Mouse (Mus musculus) 416B (cell line): ENCODE data around the gene Sipa1l2.

ENCODE experiments used
- DNase-seq: peaks from one replicate; pipeline ENCODE4 v3.0.0; 2011; ENCODE audit warnings: low read depth

The Sipa1l2 gene

GRCm38 (mm10) chr8:125465156-125465821, 104.3 kb downstream of the Sipa1l2 start:
- DNase-seq = no peak

GRCm38 (mm10) chr8:125462901-125463300, 106.7 kb downstream of the Sipa1l2 start:
- no peak for DNase-seq

- DNase-seq = no peak
These were observed 108.1 kb downstream of the Sipa1l2 start for GRCm38 (mm10) chr8:125461504-125461903.

DNA sequence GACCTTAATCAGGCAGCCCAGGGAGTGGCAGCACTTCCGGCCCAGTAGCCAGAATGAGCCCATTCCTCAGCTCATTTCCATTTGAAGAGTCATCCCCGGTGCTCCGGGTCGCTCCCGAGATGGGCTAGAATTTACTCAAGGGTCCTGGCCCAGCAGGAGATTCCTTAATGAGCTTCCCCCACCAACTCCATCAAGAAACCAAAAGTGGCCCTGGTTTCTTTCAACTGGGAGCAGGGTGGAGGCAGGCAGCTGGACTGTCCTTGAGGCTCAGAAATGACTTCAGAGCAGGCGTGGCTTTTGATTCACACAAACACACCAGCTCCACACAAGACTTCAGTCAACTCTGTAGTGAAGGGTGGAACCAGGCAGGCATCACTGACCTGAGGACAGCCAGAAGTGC, 109.0 kb downstream of the Sipa1l2 start:
- no peak for DNase-seq

DNA sequence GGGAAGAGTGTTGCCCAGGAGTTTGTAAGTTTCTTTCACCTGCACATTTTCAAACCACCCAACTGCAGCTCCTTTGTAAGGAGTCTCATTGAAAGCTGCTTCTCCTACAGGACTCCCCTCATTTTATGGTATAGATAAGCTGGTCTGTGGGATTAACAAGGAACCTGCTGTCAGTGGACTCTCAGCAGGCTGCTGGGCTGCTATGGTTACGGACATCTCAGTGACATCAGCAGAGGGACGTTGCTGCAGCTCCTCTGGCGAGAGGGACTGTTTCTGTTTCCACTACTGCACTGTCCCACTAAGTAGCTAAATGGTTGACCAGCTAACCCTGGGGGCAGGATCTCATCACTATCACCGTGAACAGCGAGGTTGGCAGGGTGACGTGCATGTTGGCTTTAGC, 120.6 kb downstream of the Sipa1l2 start:
- no peak for DNase-seq

DNA sequence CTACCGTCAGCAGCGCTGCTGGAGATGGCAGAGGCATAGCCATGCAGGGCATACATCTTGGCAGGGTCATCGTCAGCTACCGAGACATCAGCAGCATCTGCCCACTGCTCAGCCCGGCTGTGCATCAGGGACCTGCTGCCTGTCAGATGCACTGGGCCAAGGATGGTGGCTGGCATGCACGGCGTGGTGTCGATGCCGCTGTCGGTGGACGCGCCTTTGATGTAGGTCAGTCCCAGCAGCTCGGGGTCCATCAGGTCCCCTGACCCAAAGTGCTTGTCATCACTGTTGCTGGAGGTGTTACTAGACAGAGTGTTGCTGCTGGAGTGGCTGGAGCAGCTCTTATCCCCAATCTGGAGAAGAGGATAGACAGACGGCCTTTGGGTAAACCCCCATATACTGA, 122.1 kb downstream of the Sipa1l2 start:
- no peak for DNase-seq

GRCm38 (mm10) chr8:125446236-125446635, 123.4 kb downstream of the Sipa1l2 start:
- DNase-seq = no peak

DNA sequence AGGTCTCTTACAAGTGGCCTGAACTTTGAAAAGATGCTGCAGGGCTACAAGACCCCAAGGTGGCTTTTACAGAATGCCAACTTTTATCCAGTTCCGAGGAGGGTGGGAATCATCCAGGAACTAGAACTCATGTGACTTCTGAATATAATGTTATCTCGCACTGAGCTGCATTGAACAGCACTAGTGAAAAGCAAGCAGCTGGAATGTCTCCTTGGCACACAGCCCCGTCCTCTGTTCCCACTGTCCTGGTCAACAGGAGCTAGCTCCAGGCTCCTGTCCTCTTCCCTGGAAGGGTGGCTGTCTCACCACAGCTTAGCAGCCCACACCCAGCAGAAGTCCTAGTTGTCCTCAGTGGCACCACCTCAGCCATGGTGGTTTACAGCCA, 124.4 kb downstream of the Sipa1l2 start:
- no peak for DNase-seq

- no peak for DNase-seq
These were observed 125.0 kb downstream of the Sipa1l2 start for GRCm38 (mm10) chr8:125444457-125445224.

DNA sequence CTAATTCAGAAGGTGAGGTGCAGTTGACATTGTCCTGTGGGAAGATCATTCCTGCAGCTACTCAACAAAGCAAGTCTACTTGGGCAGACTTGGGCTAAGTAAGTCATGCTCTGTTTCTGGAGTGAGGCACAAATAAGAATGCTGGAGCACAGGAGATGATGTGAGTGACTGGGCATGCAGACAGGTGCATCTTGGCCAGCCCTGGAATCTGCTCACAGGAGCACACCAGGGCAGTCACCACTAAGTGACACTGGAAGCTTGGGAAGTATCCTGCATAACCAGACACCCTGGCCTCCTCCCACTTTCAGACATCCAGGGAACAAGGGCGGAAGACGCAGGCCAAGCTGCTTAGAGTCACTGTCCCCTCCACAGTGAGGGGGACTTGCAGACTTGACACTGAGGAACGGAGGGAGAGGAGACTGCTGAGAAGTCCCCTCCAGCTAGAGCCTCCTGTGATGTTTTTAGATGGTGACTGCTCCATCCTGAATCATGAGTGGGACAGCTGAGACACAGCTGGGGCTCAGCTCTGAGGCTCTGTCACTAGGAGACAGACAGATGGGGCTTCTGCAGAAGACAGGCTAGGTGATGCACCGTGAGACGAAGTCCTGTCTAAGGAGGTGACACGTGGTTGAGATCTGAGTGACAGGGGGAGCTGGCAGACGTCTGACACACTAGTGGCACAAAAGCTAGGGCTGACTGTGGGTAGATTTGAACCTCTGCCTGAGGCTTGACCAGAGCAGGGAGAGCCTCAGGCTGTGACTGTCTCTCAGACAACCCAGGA, 134.1 kb downstream of the Sipa1l2 start:
- DNase-seq = no peak

DNA sequence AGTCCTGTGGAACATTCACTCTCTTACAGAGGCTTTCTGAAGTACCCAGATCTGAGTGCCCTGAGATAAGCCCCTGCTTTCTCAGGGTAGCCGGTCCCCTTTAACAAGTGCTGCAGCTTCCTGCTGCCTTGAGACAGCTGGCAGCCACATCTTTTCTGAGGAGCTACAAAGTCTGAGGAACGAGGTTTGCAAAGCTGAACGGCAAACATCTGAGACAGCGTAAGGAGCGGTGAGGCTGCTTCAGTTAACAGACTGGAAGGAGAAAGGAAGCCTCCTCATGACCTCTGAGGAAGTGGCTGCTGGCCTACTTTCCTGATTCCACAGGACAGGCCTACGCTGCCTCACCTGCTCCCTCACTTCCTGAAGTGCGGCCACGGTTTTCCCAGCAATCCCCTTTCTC, 135.5 kb downstream of the Sipa1l2 start:
- DNase-seq = no peak

DNA sequence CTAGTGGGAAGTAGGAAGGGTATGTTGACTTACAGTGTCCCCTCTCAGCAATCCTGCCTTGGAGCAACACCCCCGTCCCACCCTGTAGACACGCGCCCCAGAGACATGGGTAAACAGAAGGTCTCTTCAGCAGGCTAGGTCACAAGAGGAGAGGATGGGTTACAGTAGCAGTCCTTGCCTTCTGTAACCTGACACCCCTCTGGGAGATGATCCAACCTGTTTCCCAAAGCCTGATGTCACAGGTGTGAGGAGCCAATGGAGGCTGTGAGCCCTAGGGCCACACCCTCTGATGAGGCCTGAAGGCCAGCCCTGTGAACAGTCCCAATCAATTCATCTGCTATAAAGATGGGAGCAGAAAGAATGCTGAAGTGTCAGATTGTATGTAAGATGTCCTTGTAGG, 138.3 kb downstream of the Sipa1l2 start:
- no peak for DNase-seq

DNA sequence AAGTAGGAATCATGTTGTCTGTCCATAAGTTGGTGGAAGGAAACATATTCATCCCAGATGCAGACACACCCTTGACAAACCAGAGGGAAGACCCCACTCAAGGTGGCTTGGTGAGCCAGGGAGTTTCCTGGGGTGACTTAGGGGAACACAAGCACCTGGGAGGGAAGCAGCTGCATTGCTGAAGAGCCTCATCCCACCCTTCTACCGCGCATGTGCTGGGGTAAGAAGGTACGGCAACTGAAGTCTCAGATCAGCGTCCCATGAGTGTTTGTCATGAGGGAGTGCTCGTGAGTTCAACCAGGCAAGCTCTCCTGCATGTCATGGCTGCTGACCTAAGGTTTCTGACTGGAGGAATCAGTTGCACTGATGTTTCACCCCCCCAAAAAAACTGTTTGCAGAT, 138.8 kb downstream of the Sipa1l2 start:
- no peak for DNase-seq

DNA sequence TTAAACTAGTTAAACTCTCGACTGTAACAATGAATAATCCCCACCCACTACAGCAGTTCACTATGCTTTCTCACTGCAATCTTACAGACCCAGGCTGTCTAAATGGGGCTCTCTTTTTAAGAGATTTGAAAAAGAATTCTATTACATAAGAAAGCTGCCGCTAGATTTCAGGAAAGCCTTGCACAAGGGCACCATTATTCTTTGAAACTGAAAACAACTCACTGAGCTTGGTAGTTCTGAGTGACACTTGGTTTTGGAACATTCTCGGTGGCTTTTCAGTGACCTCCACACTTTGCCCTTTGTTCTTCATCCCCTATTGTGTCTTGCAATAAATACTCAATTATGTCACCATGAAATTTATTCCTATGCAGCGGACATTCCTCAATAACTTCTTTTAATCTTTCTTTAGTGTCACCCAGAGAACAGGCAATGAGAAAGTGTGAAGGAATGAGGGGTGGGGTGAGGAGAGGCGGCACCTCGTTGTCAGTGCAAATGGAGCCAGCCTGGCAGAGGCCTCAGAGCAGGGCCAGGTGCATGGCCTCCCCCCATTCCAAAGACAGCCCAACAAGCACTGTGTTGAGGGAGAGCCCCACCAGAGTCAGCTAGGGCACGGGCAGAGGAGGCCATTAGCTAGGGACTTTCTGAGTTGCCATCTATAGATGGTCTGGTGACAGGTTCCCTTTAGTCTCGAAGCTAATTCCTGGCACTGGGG, 140.5 kb downstream of the Sipa1l2 start:
- DNase-seq = no peak

GRCm38 (mm10) chr8:125423861-125424260, 145.7 kb downstream of the Sipa1l2 start:
- DNase-seq = no peak

DNA sequence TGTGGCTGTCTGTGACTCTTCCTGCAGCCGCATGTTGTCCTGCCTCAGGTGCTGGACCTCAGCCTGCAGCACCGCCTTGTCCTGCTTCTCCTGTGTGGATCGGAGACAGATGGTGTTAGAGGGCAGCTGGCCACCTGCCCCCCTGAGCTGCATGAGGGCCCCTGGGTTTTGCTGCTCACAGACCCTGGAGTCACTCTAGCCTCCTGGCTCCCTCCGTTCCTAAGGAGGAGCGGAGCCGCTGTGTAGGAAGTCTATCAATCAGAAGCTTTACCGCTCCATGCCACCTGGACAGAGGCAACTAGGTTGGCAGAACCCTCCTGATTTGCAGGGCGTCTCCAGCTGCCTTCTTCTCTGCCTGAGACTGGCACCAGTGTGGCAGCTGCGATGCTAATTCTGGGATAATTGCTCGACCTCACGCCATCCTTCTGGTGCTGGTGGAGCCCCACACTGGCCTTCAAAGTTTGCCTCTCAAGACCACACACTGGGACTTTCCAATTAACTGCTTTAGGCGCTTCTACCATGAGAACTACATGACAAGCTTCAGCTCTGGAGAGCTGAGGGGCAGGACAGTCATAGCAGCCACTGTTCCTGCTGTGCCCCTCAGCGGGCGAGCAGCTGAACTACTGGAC, 150.3 kb downstream of the Sipa1l2 start:
- DNase-seq = no peak

GRCm38 (mm10) chr8:125416146-125416545, 153.5 kb downstream of the Sipa1l2 start:
- no peak for DNase-seq

- no peak for DNase-seq
These were observed 155.0 kb downstream of the Sipa1l2 start for GRCm38 (mm10) chr8:125414651-125415050.

- no peak for DNase-seq
These were observed 156.4 kb downstream of the Sipa1l2 start for GRCm38 (mm10) chr8:125413001-125413909.

DNA sequence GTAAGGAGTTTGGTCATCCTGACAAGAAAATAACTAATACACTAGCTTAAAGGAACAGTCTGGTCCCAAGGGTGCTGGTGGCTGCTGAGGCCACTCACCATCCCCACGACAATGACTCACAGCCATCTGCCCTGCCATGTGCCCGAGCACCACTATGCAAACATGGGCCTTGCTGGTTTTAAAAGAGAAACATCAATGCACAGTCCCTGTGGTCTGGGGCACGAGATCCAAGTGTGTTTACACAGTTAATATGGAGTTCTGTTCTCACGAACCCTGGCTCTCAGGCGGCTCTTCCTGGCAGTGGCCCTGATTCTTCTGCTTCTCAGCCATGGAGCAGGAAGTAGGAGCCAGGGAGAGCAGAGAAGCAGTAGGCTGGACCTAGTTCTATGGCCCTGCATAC, 159.0 kb downstream of the Sipa1l2 start:
- DNase-seq = no peak

DNA sequence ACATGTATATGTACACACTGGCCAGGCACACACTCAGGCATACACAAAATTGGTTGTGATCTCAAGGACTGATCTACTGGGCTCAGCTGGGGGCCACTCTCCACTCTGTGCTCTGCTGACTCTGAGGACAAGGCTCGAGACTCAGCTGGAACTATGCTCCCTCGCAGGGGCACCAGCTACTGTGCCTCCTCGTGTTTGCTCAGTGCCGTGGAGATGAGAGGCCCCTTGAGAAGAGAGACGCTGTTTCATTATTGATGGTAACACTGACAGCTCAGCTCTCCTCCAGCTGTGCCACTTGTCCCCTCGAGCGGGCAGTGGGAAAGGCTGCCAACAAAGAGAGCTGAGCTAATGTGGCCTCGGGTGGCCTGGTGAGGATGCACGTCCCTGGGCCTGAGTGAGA, 161.9 kb downstream of the Sipa1l2 start:
- no peak for DNase-seq
